Mouse (Mus musculus): Measurements from ENCODE around the gene Pmpca. TPM values are rescaled to one million over a fixed set of nuclear protein-coding genes. Genes with fewer than 3 reads are reported as not detected.

The Pmpca gene
- total and polyA plus RNA-seq, 2 experiments from 2014 or later = 52.5 to 99.2 TPM

- WGBS = 51% methylated on average over 4 of the region's 4 CpGs
- Histone ChIP-seq H3K36me3 (replicated peaks; ENCODE audit: control insufficient read depth, insufficient read depth, low read length) (peaks cover 87% of the 10 kb centered on the region), H3K9ac (replicated peaks; ENCODE audit: low read depth, low read length) (no peak overlapping the region), H3K4me1 (ENCODE audit: control insufficient read depth, insufficient read depth) (0 out of 2 replicates have a peak, but pooled peaks cover 5% of the 10 kb centered on the region), H3K4me2 (ENCODE audit: low read depth, low read length) (no peak overlapping the region), H3K9me3 (replicated peaks; ENCODE audit: control insufficient read depth, low read length) (no peaks in the 10 kb centered on the region), H3K27ac (ENCODE audit: low read depth) (no peak overlapping the region), H3K4me3 (ENCODE audit: low read depth, low read length) (no peak overlapping the region), H3K27me3 (ENCODE audit: control insufficient read depth, insufficient read depth, low read length) (no peaks in the 10 kb centered on the region)
- no peak for DNase-seq (ENCODE audit: low spot score)
- ATAC-seq (ENCODE audit: insufficient read depth, low read depth) = no peak
- TF ChIP-seq EP300 (IDR thresholded peaks at IDR 0.05; ENCODE audit: low read depth) (no peak), CTCF (IDR thresholded peaks at IDR 0.05; ENCODE audit: low read depth) (no peak)
These were observed 48.1 kb downstream of the Pmpca start for GRCm38 (mm10) chr2:26437221-26437620.

GRCm38 (mm10) chr2:26438373-26438772, 49.2 kb downstream of the Pmpca start:
- 85% methylated on average over 7 of the region's 7 CpGs for WGBS
- Histone ChIP-seq H3K9me3 (replicated peaks; ENCODE audit: control insufficient read depth, low read length) (no peaks in the 10 kb centered on the region), H3K27me3 (ENCODE audit: control insufficient read depth, insufficient read depth, low read length) (no peaks in the 10 kb centered on the region), H3K4me3 (ENCODE audit: low read depth, low read length) (no peak overlapping the region), H3K36me3 (replicated peaks; ENCODE audit: control insufficient read depth, insufficient read depth, low read length) (peaks cover 78% of the 10 kb centered on the region), H3K4me1 (ENCODE audit: control insufficient read depth, insufficient read depth) (peaks cover 10% of the 10 kb centered on the region; the same call in 1 of the 2 replicates), H3K4me2 (ENCODE audit: low read depth, low read length) (no peak overlapping the region), H3K9ac (replicated peaks; ENCODE audit: low read depth, low read length) (no peak overlapping the region), H3K27ac (ENCODE audit: low read depth) (no peak overlapping the region)
- DNase-seq (ENCODE audit: low spot score) (no peak), ATAC-seq (ENCODE audit: insufficient read depth, low read depth) (no peak)
- TF ChIP-seq CTCF (IDR thresholded peaks at IDR 0.05; ENCODE audit: low read depth) (no peak), EP300 (IDR thresholded peaks at IDR 0.05; ENCODE audit: low read depth) (no peak)

GRCm38 (mm10) chr2:26439671-26440070, 50.5 kb downstream of the Pmpca start:
- no peak for ATAC-seq (ENCODE audit: insufficient read depth, low read depth)
- no peak overlapping the region for H3K27ac ChIP-seq (ENCODE audit: low read depth)
- 79% methylated on average over 6 of the region's 6 CpGs for WGBS
- no peaks in the 10 kb centered on the region for H3K9me3 ChIP-seq (replicated peaks; ENCODE audit: control insufficient read depth, low read length)
- H3K36me3 ChIP-seq (replicated peaks; ENCODE audit: control insufficient read depth, insufficient read depth, low read length) = peaks cover 65% of the 10 kb centered on the region
- H3K9ac ChIP-seq (replicated peaks; ENCODE audit: low read depth, low read length) = no peak overlapping the region
- no peak overlapping the region for H3K4me3 ChIP-seq (ENCODE audit: low read depth, low read length)
- H3K4me1 ChIP-seq (ENCODE audit: control insufficient read depth, insufficient read depth) = peaks cover 21% of the 10 kb centered on the region
- no peak for TF ChIP-seq CTCF (IDR thresholded peaks at IDR 0.05; ENCODE audit: low read depth)
- no peak for TF ChIP-seq EP300 (IDR thresholded peaks at IDR 0.05; ENCODE audit: low read depth)
- H3K27me3 ChIP-seq (ENCODE audit: control insufficient read depth, insufficient read depth, low read length) = no peaks in the 10 kb centered on the region
- DNase-seq (ENCODE audit: low spot score) = no peak
- no peak overlapping the region for H3K4me2 ChIP-seq (ENCODE audit: low read depth, low read length)

GRCm38 (mm10) chr2:26441261-26441660, 52.1 kb downstream of the Pmpca start:
- no peak overlapping the region for H3K4me2 ChIP-seq (ENCODE audit: low read depth, low read length)
- no peak overlapping the region for H3K9ac ChIP-seq (replicated peaks; ENCODE audit: low read depth, low read length)
- H3K4me3 ChIP-seq (ENCODE audit: low read depth, low read length) = no peak overlapping the region
- no peaks in the 10 kb centered on the region for H3K27me3 ChIP-seq (ENCODE audit: control insufficient read depth, insufficient read depth, low read length)
- peaks cover 50% of the 10 kb centered on the region for H3K36me3 ChIP-seq (replicated peaks; ENCODE audit: control insufficient read depth, insufficient read depth, low read length)
- 91% methylated on average over 4 of the region's 4 CpGs for WGBS
- peaks cover 23% of the 10 kb centered on the region for H3K4me1 ChIP-seq (ENCODE audit: control insufficient read depth, insufficient read depth)
- no peak overlapping the region for H3K27ac ChIP-seq (ENCODE audit: low read depth)
- TF ChIP-seq EP300 (IDR thresholded peaks at IDR 0.05; ENCODE audit: low read depth) (no peak), CTCF (IDR thresholded peaks at IDR 0.05; ENCODE audit: low read depth) (no peak)
- ATAC-seq (ENCODE audit: insufficient read depth, low read depth) (no peak), DNase-seq (ENCODE audit: low spot score) (no peak)
- no peaks in the 10 kb centered on the region for H3K9me3 ChIP-seq (replicated peaks; ENCODE audit: control insufficient read depth, low read length)

GRCm38 (mm10) chr2:26441688-26442087, 52.5 kb downstream of the Pmpca start:
- peaks cover 28% of the 10 kb centered on the region for H3K4me1 ChIP-seq (ENCODE audit: control insufficient read depth, insufficient read depth)
- no peaks in the 10 kb centered on the region for H3K9me3 ChIP-seq (replicated peaks; ENCODE audit: control insufficient read depth, low read length)
- no peak overlapping the region for H3K4me2 ChIP-seq (ENCODE audit: low read depth, low read length)
- H3K4me3 ChIP-seq (ENCODE audit: low read depth, low read length) = no peak overlapping the region
- H3K9ac ChIP-seq (replicated peaks; ENCODE audit: low read depth, low read length) = no peak overlapping the region
- ATAC-seq (ENCODE audit: insufficient read depth, low read depth) (no peak), DNase-seq (ENCODE audit: low spot score) (no peak)
- 51% methylated on average over 5 of the region's 5 CpGs for WGBS
- TF ChIP-seq EP300 (IDR thresholded peaks at IDR 0.05; ENCODE audit: low read depth) = no peak
- no peak for TF ChIP-seq CTCF (IDR thresholded peaks at IDR 0.05; ENCODE audit: low read depth)
- H3K27ac ChIP-seq (ENCODE audit: low read depth) = no peak overlapping the region
- H3K27me3 ChIP-seq (ENCODE audit: control insufficient read depth, insufficient read depth, low read length) = no peaks in the 10 kb centered on the region
- H3K36me3 ChIP-seq (replicated peaks; ENCODE audit: control insufficient read depth, insufficient read depth, low read length) = peaks cover 50% of the 10 kb centered on the region

- Histone ChIP-seq H3K9me3 (replicated peaks; ENCODE audit: control insufficient read depth, low read length) (no peaks in the 10 kb centered on the region), H3K36me3 (replicated peaks; ENCODE audit: control insufficient read depth, insufficient read depth, low read length) (peaks cover 44% of the 10 kb centered on the region), H3K4me3 (ENCODE audit: low read depth, low read length) (no peak overlapping the region), H3K27me3 (ENCODE audit: control insufficient read depth, insufficient read depth, low read length) (no peaks in the 10 kb centered on the region), H3K9ac (replicated peaks; ENCODE audit: low read depth, low read length) (no peak overlapping the region), H3K4me2 (ENCODE audit: low read depth, low read length) (no peak overlapping the region), H3K4me1 (ENCODE audit: control insufficient read depth, insufficient read depth) (peaks cover 27% of the 10 kb centered on the region), H3K27ac (ENCODE audit: low read depth) (no peak overlapping the region)
- TF ChIP-seq CTCF (IDR thresholded peaks at IDR 0.05; ENCODE audit: low read depth) (no peak), EP300 (IDR thresholded peaks at IDR 0.05; ENCODE audit: low read depth) (no peak)
- 100% methylated on average over 1 of the region's 1 CpGs for WGBS
- ATAC-seq (ENCODE audit: insufficient read depth, low read depth) (no peak), DNase-seq (ENCODE audit: low spot score) (no peak)
These were observed 53.7 kb downstream of the Pmpca start for GRCm38 (mm10) chr2:26442843-26443242.
